Mouse (Mus musculus) liver, adult 2 months (tissue): Measurements from ENCODE around the gene Adamtsl1.

Experiments
- CTCF ChIP-seq: fragments of 200-500 bp; IDR thresholded peaks from 2 replicates; pipeline ENCODE4 v1.5.1; 2011; ENCODE audit warnings: low read depth, low read length, control low read depth
- POLR2A ChIP-seq: fragments of 200-500 bp; IDR thresholded peaks from 2 replicates; pipeline ENCODE4 v1.6.1; 2011; ENCODE audit warnings: low read length, control low read depth; ENCODE audit not compliant: insufficient read depth; ENCODE audit errors: extremely low read depth

DNA sequence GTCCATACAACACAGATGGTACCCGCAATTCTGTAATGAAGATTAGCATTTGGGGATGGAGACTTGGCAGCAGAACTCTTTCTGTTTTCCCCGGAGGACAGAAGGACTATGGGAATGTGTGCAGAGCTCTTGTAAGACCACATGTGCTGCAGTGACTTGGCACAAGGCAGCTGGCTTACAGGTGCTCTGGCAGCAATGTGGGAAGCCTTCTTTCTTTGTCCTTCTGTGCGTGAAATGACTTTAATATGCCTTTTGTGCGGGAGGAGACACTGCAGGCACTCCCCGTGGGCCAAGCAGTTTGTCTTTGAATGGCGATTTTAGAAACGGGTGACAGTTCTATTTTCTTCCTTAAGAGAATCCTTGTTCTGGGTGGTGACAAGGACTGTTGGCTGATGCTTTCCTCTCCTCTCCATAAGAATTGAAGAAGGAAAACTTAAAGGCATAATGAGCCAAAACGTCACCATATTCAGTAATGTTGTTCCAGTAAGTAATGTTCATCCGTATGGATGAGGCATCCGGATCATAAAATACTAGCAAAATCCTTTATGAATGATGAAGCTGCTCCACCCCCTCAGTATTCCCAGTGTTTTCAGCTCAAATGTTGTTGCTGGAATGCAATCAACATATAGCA, 27.5 kb upstream of the Adamtsl1 start:
- TF ChIP-seq POLR2A (no peak), CTCF (no peak)
